ENCODE assay signal across 25 mouse cellular contexts in the genomic region with DNA sequence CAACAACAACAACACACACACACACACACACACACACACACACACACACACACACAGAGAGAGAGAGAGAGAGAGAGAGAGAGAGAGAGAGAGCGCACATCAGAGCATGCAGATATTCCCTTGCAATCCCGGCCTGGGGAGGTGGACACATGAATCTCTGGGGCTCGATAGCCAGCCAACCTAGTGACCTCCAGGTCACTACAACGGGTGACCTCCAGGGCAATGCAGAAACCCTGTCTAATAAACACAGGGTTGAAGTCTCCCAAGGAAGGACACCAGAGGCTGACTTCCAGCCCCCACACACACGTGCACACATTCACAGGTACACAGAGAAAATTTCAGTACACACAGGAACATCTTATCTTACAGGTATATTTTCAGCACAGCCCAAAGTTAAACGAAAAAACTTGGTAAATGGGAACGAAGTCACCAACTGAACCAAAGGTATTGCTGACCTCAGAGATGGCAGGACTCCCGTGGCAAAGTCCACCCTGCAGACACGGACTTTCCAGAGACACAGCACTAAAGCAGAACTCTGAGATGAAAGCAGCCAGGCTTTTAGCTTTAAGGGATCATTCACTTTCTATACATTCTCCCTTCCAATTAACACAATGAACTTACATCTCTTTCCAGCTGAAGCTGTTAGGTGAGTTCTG. TPM values are rescaled to one million over a fixed set of nuclear protein-coding genes. Genes with fewer than 3 reads are reported as not detected.
A peak's percentile ranks its signal among the peaks of the same experiment; 100 is the strongest.
DNase-seq lines count a peak whose midpoint lies in the region; ATAC-seq lines count a peak whose summit lies in the region.
"Had no signal": no experiment of that assay in that cellular context is flagged by ENCODE, and none has a peak within 500 bp of the region (broad histone marks: within the 10 kb centered on the region; RNA-seq: fewer than 3 reads in every experiment).

No protein-coding gene starts in this region.

- WGBS in kidney, embryonic 14.5 days: 53% methylated on average over 9 of the region's 9 CpGs
- 74% methylated on average over 9 of the region's 9 CpGs for whole genome bisulfite sequencing in heart, embryonic 11.5 days (ENCODE audit: insufficient replicate concordance)

- no peaks in the 10 kb centered on the region; the same call in 1 of the 2 replicates for H3K4me1 ChIP-seq in kidney, embryonic 14.5 days (ENCODE audit: control insufficient read depth, insufficient read depth, low read length)
- peaks cover 6% of the 10 kb centered on the region; the same call in 1 of the 2 replicates for H3K4me1 ChIP-seq in heart, embryonic 11.5 days (ENCODE audit: control insufficient read depth, insufficient read depth, low read length)
- H3K4me1 ChIP-seq: midbrain, embryonic 15.5 days; neural tube, embryonic 12.5 days had no signal

- no peak overlapping the region for H3K27ac ChIP-seq in kidney, embryonic 14.5 days (ENCODE audit: low read depth, low read length)
- no peak overlapping the region for H3K27ac ChIP-seq in heart, embryonic 11.5 days (ENCODE audit: low read depth, low read length)
- H3K27ac ChIP-seq: hindbrain, postnatal 0 days; kidney, postnatal 0 days; limb, embryonic 13.5 days; lung, embryonic 15.5 days; midbrain, embryonic 15.5 days; neural tube, embryonic 12.5 days; stomach, postnatal 0 days had no signal

- no peak overlapping the region for H3K9ac ChIP-seq in kidney, embryonic 14.5 days (ENCODE audit: low read depth, low read length)
- no peak overlapping the region for H3K9ac ChIP-seq in heart, embryonic 11.5 days (ENCODE audit: low read depth, low read length)
- H3K9ac ChIP-seq: forebrain, embryonic 15.5 days; limb, embryonic 13.5 days; lung, embryonic 15.5 days; midbrain, embryonic 15.5 days; neural tube, embryonic 12.5 days had no signal

- H3K4me3 ChIP-seq in kidney, embryonic 14.5 days (ENCODE audit: low read length): no peak overlapping the region
- H3K4me3 ChIP-seq in heart, embryonic 11.5 days (ENCODE audit: low read depth, low read length): no peak overlapping the region
- H3K4me3 ChIP-seq: forebrain, embryonic 15.5 days; limb, embryonic 13.5 days; lung, embryonic 15.5 days; megakaryocyte, embryonic 14.5 days; midbrain, embryonic 15.5 days; neural tube, embryonic 12.5 days had no signal

- H3K4me2 ChIP-seq in kidney, embryonic 14.5 days (replicated peaks; ENCODE audit: low read depth, low read length): no peak overlapping the region
- no peak overlapping the region for H3K4me2 ChIP-seq in heart, embryonic 11.5 days
- H3K4me2 ChIP-seq: forebrain, embryonic 15.5 days; limb, embryonic 13.5 days; lung, embryonic 15.5 days; midbrain, embryonic 15.5 days; neural tube, embryonic 12.5 days had no signal

- ATAC-seq in kidney, embryonic 14.5 days (ENCODE audit: low FRiP score, low TSS enrichment): no peak
- ATAC-seq in heart, embryonic 11.5 days (replicated peaks; ENCODE audit: insufficient number of reproducible peaks, low FRiP score, low TSS enrichment): no peak
- ATAC-seq in erythroblast, adult 5-6 weeks (replicated peaks; ENCODE audit: low FRiP score, poor library complexity, severe bottlenecking): no peak
- ATAC-seq: forebrain, embryonic 15.5 days; midbrain, embryonic 15.5 days; Patski had no signal

- H3K9me3 ChIP-seq in kidney, embryonic 14.5 days (ENCODE audit: control insufficient read depth, low read length): no peaks in the 10 kb centered on the region
- H3K9me3 ChIP-seq in heart, embryonic 11.5 days (replicated peaks; ENCODE audit: control insufficient read depth, low read length): no peaks in the 10 kb centered on the region
- H3K9me3 ChIP-seq: forebrain, embryonic 15.5 days; G1E; limb, embryonic 13.5 days; lung, embryonic 15.5 days; megakaryocyte, embryonic 14.5 days; midbrain, embryonic 15.5 days; neural tube, embryonic 12.5 days had no signal

- peak; percentile 42 for DNase-seq in kidney, adult 18-20 months
- DNase-seq in kidney, adult 8-10 months: peak; percentile 47 to 57
- DNase-seq in kidney, postnatal 25 days: peak; percentile 60 to 73
- peak; percentile 24 for DNase-seq in yolk sac, embryonic 10.5 days (ENCODE audit: low spot score)
- DNase-seq: adrenal gland, adult 2 months; cerebellum, adult 11-12 months; cerebellum, postnatal 25 days; lung, postnatal 36 days; right cerebral cortex, postnatal 14 days; thymus, adult 2 months had no signal

- peaks cover 3% of the 10 kb centered on the region; the same call in 1 of the 2 replicates for H3K36me3 ChIP-seq in kidney, embryonic 14.5 days (ENCODE audit: control insufficient read depth, insufficient read depth, low read length)
- H3K36me3 ChIP-seq in heart, embryonic 11.5 days (ENCODE audit: control insufficient read depth, insufficient read depth, low read length): no peaks in the 10 kb centered on the region
- H3K36me3 ChIP-seq: forebrain, embryonic 15.5 days; midbrain, embryonic 15.5 days; neural tube, embryonic 12.5 days had no signal

- no peaks in the 10 kb centered on the region for H3K27me3 ChIP-seq in kidney, embryonic 14.5 days (ENCODE audit: control insufficient read depth, insufficient read depth, low read length)
- H3K27me3 ChIP-seq in heart, embryonic 11.5 days (ENCODE audit: control insufficient read depth, insufficient read depth, low read length): no peaks in the 10 kb centered on the region
- H3K27me3 ChIP-seq: CH12.LX; forebrain, embryonic 15.5 days; limb, embryonic 13.5 days; lung, embryonic 15.5 days; megakaryocyte, embryonic 14.5 days; midbrain, embryonic 15.5 days; neural tube, embryonic 12.5 days; Patski had no signal

RNA-seq across cellular contexts. Expression of a gene that starts 40.8 kb away (rescaled TPM):
- 11.7 and 17.7 TPM in 2 replicates for polyA plus RNA-seq in kidney, embryonic 14.5 days (2014; fragmentation: Nextera tagmentation; extraction: Ambion mirVana)
- polyA plus RNA-seq in heart, embryonic 11.5 days (2014; fragmentation: Nextera tagmentation; extraction: Ambion mirVana): 9.9 and 10.4 TPM in 2 replicates
- 2.9 and 4.4 TPM in 2 replicates for total RNA-seq in erythroblast, adult 5-6 weeks (2015; ENCODE audit: low replicate concordance)
- 2.4 and 4.1 TPM in 2 replicates for total RNA-seq in erythroblast, adult 5-6 weeks (2017; ENCODE audit: low replicate concordance)
